Mouse (Mus musculus) c-Kit-positive CD71-negative TER-119-negative erythroid progenitor cells, embryonic 14.5 days (primary cell): ENCODE data around the gene Gm20388.
"Not testable (repeated sequence)": the region's sequence is repeated elsewhere in the genome, so short reads cannot be mapped to it uniquely, and the experiment has no call there.

ENCODE experiments used
- DNase-seq: peaks from one replicate; pipeline ENCODE4 v3.0.0-alpha.2; 2013; ENCODE audit warnings: low read depth

Gm20388 gene

GRCm38 (mm10) chr8:124011580-124011979 is 4100.9 kb downstream of the Gm20388 start:
- DNase-seq: no peak

GRCm38 (mm10) chr8:124011989-124012586 is 4101.4 kb downstream of the Gm20388 start:
- DNase-seq: no peak

- not testable (repeated sequence) for DNase-seq
Observed at GRCm38 (mm10) chr8:124014299-124014698, 4103.7 kb downstream of the Gm20388 start.

GRCm38 (mm10) chr8:124014751-124015150 is 4104.1 kb downstream of the Gm20388 start:
- DNase-seq: no peak

- peak; percentile 26 for DNase-seq
Observed at GRCm38 (mm10) chr8:124019782-124020181, 4109.1 kb downstream of the Gm20388 start.

GRCm38 (mm10) chr8:124020439-124021236 is 4110.0 kb downstream of the Gm20388 start:
- DNase-seq: peak; percentile 45

- peak; percentile 70 for DNase-seq
Observed at GRCm38 (mm10) chr8:124021237-124022227, 4110.9 kb downstream of the Gm20388 start, which contains the start of the genes Taf5l and Urb2. TSS of gene Taf5l (minus strand) at chr8:124021397. TSS of gene Urb2 (plus strand) at chr8:124021508.

- not testable (repeated sequence) for DNase-seq
Observed at GRCm38 (mm10) chr8:124026265-124026664, 4115.6 kb downstream of the Gm20388 start.

- DNase-seq: no peak
Observed at GRCm38 (mm10) chr8:124027831-124028230, 4117.2 kb downstream of the Gm20388 start.

GRCm38 (mm10) chr8:124033400-124033799 is 4122.8 kb downstream of the Gm20388 start:
- no peak for DNase-seq

GRCm38 (mm10) chr8:124038121-124038520 is 4127.5 kb downstream of the Gm20388 start:
- no peak for DNase-seq

GRCm38 (mm10) chr8:124039351-124039750 is 4128.7 kb downstream of the Gm20388 start:
- no peak for DNase-seq

- no peak for DNase-seq
Observed at GRCm38 (mm10) chr8:124042201-124042600, 4131.6 kb downstream of the Gm20388 start.

- DNase-seq: no peak
Observed at GRCm38 (mm10) chr8:124044421-124044820, 4133.8 kb downstream of the Gm20388 start.

GRCm38 (mm10) chr8:124044931-124045330 is 4134.3 kb downstream of the Gm20388 start:
- DNase-seq: no peak

- no peak for DNase-seq
Observed at GRCm38 (mm10) chr8:124045856-124046255, 4135.2 kb downstream of the Gm20388 start.

GRCm38 (mm10) chr8:124052110-124052509 is 4141.5 kb downstream of the Gm20388 start:
- DNase-seq: peak; percentile 36

- DNase-seq: no peak
Observed at GRCm38 (mm10) chr8:124052568-124052967, 4141.9 kb downstream of the Gm20388 start.

- no peak for DNase-seq
Observed at GRCm38 (mm10) chr8:124056832-124057655, 4146.4 kb downstream of the Gm20388 start.

GRCm38 (mm10) chr8:124066325-124067058 is 4155.9 kb downstream of the Gm20388 start:
- no peak for DNase-seq
